Mouse (Mus musculus) hindlimb bud, embryonic 11.5 days (tissue): ENCODE measurements around the gene Itpr1.

ENCODE experiments used
- DNase-seq: peaks from one replicate; pipeline ENCODE4 v3.0.0-alpha.2; 2012; ENCODE audit warnings: low read depth, low spot score; ENCODE audit errors: extremely low spot score

The Itpr1 gene

DNA sequence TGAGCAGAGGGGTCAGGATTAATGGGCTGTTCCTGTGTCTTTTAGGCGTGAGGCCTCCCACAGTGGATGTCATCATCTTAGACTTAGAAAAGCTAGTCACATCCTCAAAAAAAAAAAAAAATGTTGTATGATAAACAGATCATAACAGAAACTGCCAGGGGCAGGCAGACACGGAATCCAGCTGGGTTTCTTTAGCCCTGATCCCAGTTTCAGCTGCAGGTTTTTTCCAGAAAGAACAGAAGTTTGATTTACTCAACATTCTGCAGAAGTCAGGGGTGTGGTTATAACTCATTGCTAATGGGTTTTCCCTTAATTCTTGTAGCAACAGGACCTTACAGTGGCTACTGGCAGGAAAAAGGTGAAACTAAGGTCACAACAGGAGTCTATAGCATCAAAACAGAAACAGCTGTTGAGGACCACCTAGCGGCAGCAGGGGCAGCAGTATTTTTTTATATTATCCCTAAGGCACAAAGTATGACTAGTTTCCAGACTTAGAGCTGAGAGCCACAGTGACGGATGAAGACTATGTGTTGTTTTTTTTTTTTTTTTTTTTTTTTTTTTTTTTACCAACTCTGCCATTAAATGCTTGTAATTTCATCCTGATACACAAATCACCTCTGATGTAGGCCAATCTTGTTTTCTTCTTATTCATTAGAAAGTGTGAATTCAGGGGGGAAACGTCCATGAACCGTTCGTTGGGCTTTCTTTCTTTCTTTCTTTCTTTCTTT lies 356.7 kb downstream of the Itpr1 start:
- peak; percentile 77 for DNase-seq

- DNase-seq = no peak
Measured at GRCm38 (mm10) chr6:108570351-108571041, 357.6 kb downstream of the Itpr1 start.

- DNase-seq = no peak
Measured at GRCm38 (mm10) chr6:108571042-108571590, 358.2 kb downstream of the Itpr1 start.

GRCm38 (mm10) chr6:108572646-108573045 lies 359.8 kb downstream of the Itpr1 start:
- DNase-seq = no peak

DNA sequence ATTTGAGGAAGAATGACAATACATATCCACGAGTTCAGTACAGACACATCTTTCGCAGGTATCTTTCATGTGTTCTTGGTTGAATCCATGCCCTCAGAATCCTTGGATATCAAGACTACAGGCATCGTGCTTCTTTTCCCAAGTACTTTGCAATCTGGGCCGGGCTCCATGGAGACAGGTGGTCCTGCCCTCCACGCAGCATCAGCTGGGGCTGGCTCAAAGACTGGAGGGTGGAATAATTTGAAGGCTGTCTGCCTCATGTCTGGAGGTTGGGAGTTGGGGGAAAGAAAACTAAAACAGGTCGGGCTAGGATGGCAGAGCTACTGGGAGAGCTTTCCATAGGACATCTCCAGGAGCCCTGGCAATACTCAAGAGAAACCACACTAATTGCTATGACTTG lies 364.2 kb downstream of the Itpr1 start:
- DNase-seq = no peak

- DNase-seq = no peak
Measured at GRCm38 (mm10) chr6:108588426-108588825, 375.5 kb downstream of the Itpr1 start.

GRCm38 (mm10) chr6:108592227-108592626 lies 379.3 kb downstream of the Itpr1 start:
- DNase-seq = no peak

- DNase-seq = no peak
Measured at GRCm38 (mm10) chr6:108592636-108593035, 379.7 kb downstream of the Itpr1 start.

DNA sequence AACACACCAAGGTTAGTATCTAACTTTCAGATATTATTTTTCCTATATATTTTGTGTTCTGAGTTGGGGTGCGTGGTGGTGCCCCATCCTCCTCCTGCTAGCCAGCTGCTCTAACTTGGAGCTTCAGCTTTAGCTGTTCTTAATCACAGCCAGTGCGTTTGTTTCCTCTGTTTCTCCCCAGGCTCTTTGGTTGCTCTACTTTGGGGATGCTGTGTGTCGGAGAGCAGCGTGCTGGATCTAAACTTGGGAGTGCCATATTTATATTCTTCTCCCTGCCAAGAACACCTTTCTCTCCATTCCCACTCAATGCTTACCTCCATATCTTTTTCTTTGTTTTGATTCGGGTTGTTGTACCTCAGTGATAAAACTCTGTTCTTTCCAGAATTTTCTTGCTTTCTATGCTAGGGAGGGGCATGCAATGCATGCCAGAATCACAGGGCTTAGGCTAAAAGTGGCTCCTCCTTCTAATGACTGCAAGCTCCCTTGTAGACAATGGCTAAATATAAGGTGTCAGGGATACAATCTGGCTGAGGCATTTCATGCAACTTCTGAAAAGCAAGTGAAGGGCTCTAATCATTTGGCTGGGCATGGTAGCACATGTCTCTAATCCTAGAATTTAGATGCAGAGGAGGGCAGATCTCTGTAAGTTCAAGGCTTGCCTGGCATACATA lies 381.4 kb downstream of the Itpr1 start:
- DNase-seq = no peak

DNA sequence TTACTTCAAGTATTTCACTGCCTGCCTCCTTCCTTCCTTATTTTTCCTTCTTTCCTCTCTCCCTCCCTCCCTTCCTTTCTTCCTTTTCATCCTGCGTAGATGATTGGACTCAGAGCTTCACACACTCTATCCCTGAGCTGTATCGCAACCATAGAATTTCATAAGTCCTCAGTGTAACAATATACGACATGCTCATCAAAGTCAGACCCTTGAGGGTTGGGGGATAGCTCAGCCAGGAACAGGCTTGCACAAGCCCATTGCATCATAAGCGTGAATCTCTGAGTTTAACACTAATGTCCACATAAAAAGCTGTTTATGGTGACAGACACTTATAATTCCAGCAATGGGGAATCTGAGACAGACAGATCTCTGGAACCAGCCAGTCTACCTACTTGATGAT lies 385.8 kb downstream of the Itpr1 start:
- no peak for DNase-seq

DNA sequence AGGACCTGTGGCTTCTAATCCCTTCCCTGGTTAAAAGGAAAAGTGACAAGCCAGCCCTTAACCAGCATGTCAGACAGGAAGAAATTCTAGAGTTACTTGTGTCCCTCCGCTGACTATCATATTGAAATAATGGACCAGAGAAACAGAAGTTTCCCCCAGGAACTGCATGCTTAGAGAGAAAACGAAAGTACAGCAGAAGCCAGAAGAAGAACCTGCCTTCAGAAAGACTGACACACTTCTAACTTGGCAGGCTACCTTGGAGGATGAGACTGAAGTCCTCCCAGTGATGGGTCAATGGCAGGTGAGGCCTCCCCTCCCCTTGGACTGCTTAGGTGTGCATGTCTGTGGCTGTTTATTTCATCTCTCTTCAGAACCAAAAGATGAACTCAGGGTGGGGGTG lies 386.4 kb downstream of the Itpr1 start:
- DNase-seq = no peak
